Mouse (Mus musculus) gonadal fat pad, adult 2 months (tissue): ENCODE results near the gene Fam216a. TPM values are rescaled to one million over a fixed set of nuclear protein-coding genes. Genes with fewer than 3 reads are reported as not detected.

Experiments
- DNase-seq: peaks from one replicate; pipeline ENCODE4 v3.0.0-alpha.2; 2012; ENCODE audit warnings: low read depth
- polyA plus RNA-seq: library from polyadenylated mRNA; depleted of rRNA; stranded (reverse); fragments of >200 nt; gene quantifications from 2 replicates; pipeline ENCODE4 v1.2.3, GENCODE M21; 2012

The Fam216a gene
- polyA plus RNA-seq, 1 experiment: 28.9 TPM

- no peak for DNase-seq
Observed at GRCm38 (mm10) chr5:122391178-122391785, 19.1 kb upstream of the Fam216a start.

DNA sequence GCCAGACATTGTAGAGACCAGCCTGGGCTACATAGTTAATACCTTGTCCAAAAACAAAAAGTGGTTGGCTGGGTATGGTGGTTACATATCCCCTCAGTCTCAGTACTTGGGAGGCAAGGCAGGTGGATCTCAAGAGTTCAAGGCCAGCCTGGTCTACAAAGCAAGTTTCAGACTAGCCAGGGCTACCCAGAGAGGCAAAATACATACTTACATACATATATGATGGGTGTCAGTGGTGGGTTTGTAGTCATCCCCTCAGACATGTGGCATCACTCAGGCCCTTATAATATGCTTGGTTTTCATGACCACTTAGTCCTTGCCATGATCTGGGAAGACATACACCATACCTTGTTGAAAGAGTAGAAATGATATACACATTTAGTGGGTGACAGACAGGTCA is 18.5 kb upstream of the Fam216a start:
- no peak for DNase-seq

DNA sequence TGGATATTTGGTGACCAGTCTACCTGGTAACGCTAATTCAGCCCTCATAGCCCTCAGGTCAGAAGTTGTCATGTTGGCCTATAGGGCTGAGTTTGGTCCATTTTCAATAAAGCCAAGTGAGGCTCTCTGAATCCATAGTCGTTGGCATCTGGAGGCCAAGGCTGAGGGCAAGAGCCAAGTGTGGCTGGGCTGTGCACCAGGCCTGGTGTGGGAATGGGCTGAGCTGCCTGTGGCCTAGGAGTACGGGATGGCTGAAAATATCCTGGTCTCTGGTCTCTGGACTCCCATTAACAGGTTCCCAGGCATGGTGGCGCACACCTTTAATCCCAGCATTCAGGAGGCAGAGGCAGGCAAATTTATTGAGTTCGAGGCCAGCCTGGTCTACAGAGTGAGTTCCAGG is 17.8 kb upstream of the Fam216a start:
- DNase-seq: no peak

DNA sequence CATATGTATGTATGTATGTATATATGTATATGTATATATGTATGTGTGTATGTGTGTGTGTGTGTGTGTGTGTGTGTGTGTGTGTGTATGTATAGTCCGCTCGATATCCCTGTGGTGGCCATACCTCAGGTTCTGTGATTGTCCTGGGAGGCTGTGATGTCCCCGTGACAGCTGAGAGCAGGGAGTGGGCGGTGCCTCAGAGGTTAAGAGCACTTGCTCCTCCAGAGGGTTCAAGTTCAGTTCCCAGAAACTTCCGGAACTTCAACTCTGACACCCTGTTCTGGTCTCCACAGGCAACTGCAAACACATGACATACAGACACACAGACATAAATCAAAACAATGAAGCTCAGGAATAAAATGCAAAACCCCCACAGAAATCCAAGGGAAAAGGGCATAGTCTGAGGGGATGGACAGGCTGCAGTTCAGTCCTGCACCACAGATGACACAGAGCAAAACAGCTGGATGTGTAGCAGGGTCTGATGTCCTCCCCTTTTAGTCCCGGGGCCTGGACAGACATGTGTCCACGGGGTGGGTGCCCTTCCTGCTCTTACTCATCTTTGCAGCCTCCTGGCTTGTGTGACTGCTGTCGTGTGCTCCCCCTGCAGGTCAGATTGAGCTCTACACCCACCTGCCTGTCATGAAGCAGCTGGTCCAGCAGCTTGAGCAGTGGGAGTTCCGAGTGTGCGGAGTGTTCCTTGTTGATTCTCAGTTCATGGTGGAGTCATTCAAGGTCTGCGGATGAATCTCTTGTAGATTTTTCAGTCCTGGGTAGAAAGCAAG is 7.4 kb upstream of the Fam216a start:
- no peak for DNase-seq

DNA sequence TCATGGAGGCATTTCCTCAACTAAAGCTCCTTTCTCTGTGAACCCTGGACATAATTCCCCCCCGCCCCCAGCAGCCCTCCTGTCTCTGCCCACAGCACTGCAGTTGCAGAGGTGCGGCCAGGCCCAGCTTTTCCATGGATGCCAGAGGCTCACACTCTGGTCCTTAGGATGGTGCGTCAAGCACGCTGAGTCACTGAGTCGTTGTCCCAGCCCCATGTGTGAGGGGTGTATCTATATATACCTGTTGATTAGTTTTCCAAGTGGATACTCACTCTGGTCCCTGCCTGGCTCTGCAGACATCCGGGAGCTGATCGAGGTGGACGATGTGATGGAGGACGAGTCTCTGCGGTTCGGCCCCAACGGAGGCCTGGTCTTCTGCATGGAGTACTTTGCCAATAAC is 6.0 kb upstream of the Fam216a start:
- DNase-seq: no peak

GRCm38 (mm10) chr5:122377101-122377833 is 5.1 kb upstream of the Fam216a start:
- no peak for DNase-seq

- no peak for DNase-seq
Observed at GRCm38 (mm10) chr5:122372878-122373277, 714 bp upstream of the Fam216a start.

- DNase-seq: no peak
Observed at GRCm38 (mm10) chr5:122371591-122372191, 473 bp downstream of the Fam216a start, which contains the start of gene Gpn3. Gene Gpn3 (plus strand): TSS chr5:122371876.

GRCm38 (mm10) chr5:122354492-122355067 is 17.6 kb downstream of the Fam216a start:
- DNase-seq: no peak

- DNase-seq: peak; percentile 93
Observed at GRCm38 (mm10) chr5:122353807-122354491, 18.2 kb downstream of the Fam216a start, which contains the start of the genes Rad9b and Vps29. Gene Rad9b (minus strand): TSS chr5:122354233. Gene Vps29 (plus strand): TSS chr5:122354369.

DNA sequence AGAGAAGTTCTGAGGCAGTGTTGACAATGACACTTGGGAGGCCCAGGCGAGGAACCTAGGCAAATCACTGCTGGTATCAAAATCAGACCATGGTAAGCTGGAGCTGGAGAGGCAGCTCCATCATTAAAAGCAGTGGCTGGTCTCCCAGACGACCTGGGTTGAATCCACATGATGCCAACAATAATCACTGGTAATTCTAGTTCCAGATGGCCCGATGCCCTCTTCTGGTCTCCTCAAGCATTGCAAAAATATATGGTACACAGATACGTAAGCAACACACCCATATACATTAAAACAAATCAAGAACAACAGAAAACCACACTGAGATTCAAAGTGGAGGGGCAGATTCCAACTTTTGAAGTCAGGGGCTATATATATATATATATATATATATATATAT is 26.4 kb downstream of the Fam216a start:
- no peak for DNase-seq

DNA sequence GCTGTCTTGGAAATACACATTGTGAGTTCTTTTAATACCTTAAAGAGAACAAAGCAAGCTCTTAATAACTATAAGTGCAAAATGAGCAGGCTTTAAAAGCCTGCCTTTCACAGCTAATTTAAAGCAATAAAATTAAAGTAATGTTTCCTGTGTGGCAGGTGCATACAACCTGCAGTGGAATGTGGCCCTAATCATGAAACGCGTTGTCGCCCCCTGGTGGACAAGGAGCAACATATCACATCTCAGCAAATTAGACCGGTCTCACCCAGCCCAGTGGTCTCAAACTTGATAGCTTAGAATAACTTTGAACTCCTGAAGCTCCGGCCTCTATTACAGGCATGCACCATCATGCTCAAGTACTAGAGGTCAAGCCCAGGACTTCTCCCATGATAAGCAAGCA is 27.9 kb downstream of the Fam216a start:
- no peak for DNase-seq

GRCm38 (mm10) chr5:122343768-122344167 is 28.4 kb downstream of the Fam216a start:
- DNase-seq: no peak

- no peak for DNase-seq
Observed at GRCm38 (mm10) chr5:122342874-122343273, 29.3 kb downstream of the Fam216a start.

- DNase-seq: no peak
Observed at GRCm38 (mm10) chr5:122336554-122337294, 35.4 kb downstream of the Fam216a start.

DNA sequence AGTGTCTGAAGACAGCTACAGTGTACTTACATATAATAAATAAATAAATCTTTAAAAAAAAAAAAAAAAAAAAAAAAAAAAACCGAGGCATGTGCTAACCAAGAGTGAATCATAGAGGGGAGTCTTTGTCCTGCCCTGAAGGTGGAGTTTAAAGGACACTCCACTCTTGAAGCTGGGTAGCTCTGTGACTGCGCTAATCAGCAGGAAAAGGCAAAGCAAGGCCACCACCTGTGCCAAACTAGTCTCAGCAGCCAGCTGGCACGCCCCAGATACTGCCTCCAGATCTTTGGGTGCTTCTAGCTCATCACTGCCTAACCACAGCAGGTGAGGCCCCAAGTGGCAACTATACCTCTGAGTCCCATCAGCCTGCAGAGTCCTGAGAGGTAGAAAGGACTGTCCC is 37.5 kb downstream of the Fam216a start:
- DNase-seq: no peak

- no peak for DNase-seq
Observed at GRCm38 (mm10) chr5:122330269-122330668, 41.9 kb downstream of the Fam216a start.

GRCm38 (mm10) chr5:122327283-122327682 is 44.9 kb downstream of the Fam216a start:
- no peak for DNase-seq

- no peak for DNase-seq
Observed at GRCm38 (mm10) chr5:122325477-122325876, 46.7 kb downstream of the Fam216a start.
